Mouse (Mus musculus) thymus, adult 2 months (tissue): ENCODE measurements at regions not wholly inside any gene's neighbourhood (a gene's known extent, or its start where the extent isn't known, plus 50 kb on each side); places are given as distances from the start of the nearest gene placed in this dataset.

ENCODE experiments used
- CTCF ChIP-seq: fragments of 200-500 bp; IDR thresholded peaks from 2 replicates; pipeline ENCODE4 v1.5.1; 2012; ENCODE audit warnings: mild to moderate bottlenecking, control low read depth, low read length, moderate library complexity, borderline replicate concordance; ENCODE audit not compliant: control insufficient read depth, poor library complexity, insufficient read depth; ENCODE audit errors: extremely low read depth
- POLR2A ChIP-seq: fragments of 200-500 bp; IDR thresholded peaks from 2 replicates; pipeline ENCODE4 v1.6.1; 2012; ENCODE audit warnings: mild to moderate bottlenecking, low read length, control low read depth, moderate library complexity; ENCODE audit not compliant: control insufficient read depth, poor library complexity, insufficient read depth; ENCODE audit errors: extremely low read depth

- TF ChIP-seq POLR2A (no peak), CTCF (no peak)
Measured at GRCm38 (mm10) chr15:27223610-27224511, 242.6 kb upstream of the Ank start.
